Mouse (Mus musculus): ENCODE results near the gene Gm8094.
"Not testable (repeated sequence)": the region's sequence is repeated elsewhere in the genome, so short reads cannot be mapped to it uniquely, and the experiment has no call there.

The Gm8094 gene

GRCm38 (mm10) chr14:43076543-43076942 lies at the start of gene Gm8094:
Gm8094 (minus strand) TSS chr14:43076643.
- CTCF ChIA-PET = not testable (repeated sequence)

- CTCF ChIA-PET = not testable (repeated sequence)
Observed at GRCm38 (mm10) chr14:43119673-43120072, 43.2 kb upstream of the Gm8094 start.

GRCm38 (mm10) chr14:43100301-43100700 lies 23.9 kb upstream of the Gm8094 start, which contains the start of gene Gm8104:
Gm8104 (plus strand) TSS chr14:43100601.
- CTCF ChIA-PET = not testable (repeated sequence)

GRCm38 (mm10) chr14:43089103-43089919 lies 12.9 kb upstream of the Gm8094 start:
- CTCF ChIA-PET = not testable (repeated sequence)

- CTCF ChIA-PET = not testable (repeated sequence)
Observed at GRCm38 (mm10) chr14:43084936-43085730, 8.7 kb upstream of the Gm8094 start.

- CTCF ChIA-PET = not testable (repeated sequence)
Observed at GRCm38 (mm10) chr14:43060179-43060578, 16.3 kb downstream of the Gm8094 start.

GRCm38 (mm10) chr14:43058063-43058462 lies 18.4 kb downstream of the Gm8094 start:
- CTCF ChIA-PET = not testable (repeated sequence)
